Mouse (Mus musculus) mature B cell (primary cell): ENCODE results near the gene Wdr5b.

Experiments
- in situ Hi-C: fragments of 300-500 bp; cut with MboI; formaldehyde crosslinking; loops from 2 replicates; pipeline ENCODE4 v1.14.3; 2019

Gene Wdr5b

GRCm38 (mm10) chr16:36069819-36070575 lies 29.0 kb downstream of the Wdr5b start:
- in situ Hi-C loops = loop anchor here (25.0 kb wide), 1 partner anchor 708 kb away; the partner anchor contains the start of gene Sec22a

- in situ Hi-C loops = loop anchor here (25.0 kb wide), 1 partner anchor 709 kb away; the partner anchor contains the start of gene Sec22a
Observed at GRCm38 (mm10) chr16:36071071-36071449, 30.1 kb downstream of the Wdr5b start.

- in situ Hi-C loops = loop anchor here (25.0 kb wide), 1 partner anchor 709 kb away; the partner anchor contains the start of gene Sec22a
Observed at GRCm38 (mm10) chr16:36071450-36072379, 30.7 kb downstream of the Wdr5b start, which contains the start of the genes Fam162a and Ccdc58. TSS of gene Fam162a (minus strand) at chr16:36071594. TSS of gene Ccdc58 (plus strand) at chr16:36071685.

GRCm38 (mm10) chr16:36072410-36073011 lies 31.5 kb downstream of the Wdr5b start:
- in situ Hi-C loops = loop anchor here (25.0 kb wide), 1 partner anchor 710 kb away; the partner anchor contains the start of gene Sec22a

- in situ Hi-C loops = loop anchor here (25.0 kb wide), 1 partner anchor 712 kb away; the partner anchor contains the start of gene Sec22a
Observed at GRCm38 (mm10) chr16:36074772-36075171, 33.8 kb downstream of the Wdr5b start.

- in situ Hi-C loops = no loop called here
Observed at GRCm38 (mm10) chr16:36079916-36080315, 38.9 kb downstream of the Wdr5b start.

- in situ Hi-C loops = no loop called here
Observed at GRCm38 (mm10) chr16:36087846-36088245, 46.9 kb downstream of the Wdr5b start.

GRCm38 (mm10) chr16:36089065-36089464 lies 48.1 kb downstream of the Wdr5b start:
- in situ Hi-C loops = no loop called here

GRCm38 (mm10) chr16:36089850-36090616 lies 49.0 kb downstream of the Wdr5b start:
- in situ Hi-C loops = no loop called here

- in situ Hi-C loops = no loop called here
Observed at GRCm38 (mm10) chr16:36090785-36091509, 50.0 kb downstream of the Wdr5b start.
